Mouse (Mus musculus) left cerebral cortex, postnatal 25 days (tissue): ENCODE results near the gene Gjb2. TPM values are rescaled to one million over a fixed set of nuclear protein-coding genes. Genes with fewer than 3 reads are reported as not detected.
A peak's percentile ranks its signal among the peaks of the same experiment; 100 is the strongest.

Experiments used
- DNase-seq, 2 experiments: peaks; one replicate each; pipeline ENCODE4 v3.0.0; 2022; ENCODE audit warnings: low spot score in 2 of 2, mixed read lengths in 1 of 2
- intact Hi-C: fragments of 180-260 bp; cut with DNase I; formaldehyde crosslinking; loops from one replicate; pipeline ENCODE4 v1.15.1; 2025
- total RNA-seq, 2 experiments: library from RNA; stranded (reverse); gene quantifications; 2 replicates each; pipeline ENCODE4 v1.2.3; 2021

The Gjb2 gene
- total RNA-seq, result 10 to 100 TPM; 11.5 to 11.9 TPM

DNA sequence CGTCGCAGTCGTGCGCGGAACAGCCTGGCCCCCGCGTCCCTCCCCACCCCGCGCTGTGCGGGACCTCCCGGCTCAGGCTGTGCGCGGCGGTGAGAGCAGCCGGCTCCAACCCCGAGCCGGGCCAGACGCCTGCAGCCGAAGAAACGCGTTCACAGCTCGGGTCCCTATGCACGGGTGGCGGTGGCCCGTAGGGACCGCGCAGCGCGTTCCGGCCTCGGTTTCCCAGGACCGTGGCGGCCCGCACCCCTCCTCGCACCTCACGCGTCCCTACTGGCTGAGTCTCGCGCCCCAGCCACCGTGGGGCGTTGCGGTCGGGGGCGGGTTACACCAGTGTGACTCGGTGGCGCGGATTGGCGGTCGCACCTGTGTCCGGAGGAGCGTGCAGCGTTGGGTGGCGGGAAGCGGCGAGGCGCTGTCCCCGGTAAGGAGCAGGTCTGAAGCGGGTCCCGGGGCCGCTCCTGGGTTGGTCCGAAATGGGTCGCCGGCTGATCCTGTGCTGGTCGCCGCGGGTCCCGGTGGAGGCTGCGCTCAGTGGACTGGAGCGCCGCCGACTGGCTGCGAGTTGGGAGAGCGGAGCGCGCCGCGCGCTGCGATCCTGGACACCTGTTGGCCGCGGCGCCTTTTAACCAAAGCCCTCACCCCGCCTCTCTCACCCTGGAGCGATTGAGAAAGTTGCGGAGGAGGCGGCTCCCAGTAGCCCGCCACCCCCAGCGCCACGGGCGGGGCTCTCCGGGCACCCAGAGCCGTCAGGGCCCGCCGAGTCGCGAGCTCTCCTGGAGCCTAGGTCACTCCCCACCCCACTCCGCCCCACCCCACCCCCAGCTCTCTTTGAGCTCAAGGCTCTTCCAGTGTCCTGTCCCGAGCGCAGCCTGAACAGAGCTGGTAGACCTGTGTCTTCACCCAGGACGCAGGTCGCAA is at the start of gene Gjb2:
Gene Gjb2, minus strand, starts transcription at position 597 of the 918 bp plus-strand sequence.
- peak in 1 of 2 experiments; percentile 16 for DNase-seq
- intact Hi-C loops, result loop anchor here (5.0 kb wide), 1 partner anchor 303 kb away; no protein-coding TSS in a partner anchor

DNA sequence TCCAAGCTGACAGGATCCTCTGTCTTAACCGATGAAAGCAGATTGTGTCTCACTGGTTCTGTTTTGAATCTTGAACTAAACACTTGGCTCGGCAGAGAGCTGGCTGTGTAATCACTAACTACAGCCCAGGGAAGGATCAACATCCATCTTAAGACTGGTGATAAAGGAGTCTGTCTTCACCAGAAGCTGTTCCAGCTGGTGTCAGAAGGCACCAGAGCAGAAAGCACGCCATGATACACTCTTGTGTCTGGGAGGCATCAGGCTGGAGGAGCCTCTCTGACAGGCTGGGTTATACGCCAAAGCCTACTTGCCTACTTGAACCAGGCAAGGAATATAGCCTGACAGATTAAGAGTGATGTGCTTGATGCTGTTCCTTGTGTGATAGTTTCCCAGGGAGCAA is 41.2 kb upstream of the Gjb2 start:
- intact Hi-C loops, result loop anchor here (5.0 kb wide), 1 partner anchor 77 kb away; no protein-coding TSS in a partner anchor
- no peak for DNase-seq

DNA sequence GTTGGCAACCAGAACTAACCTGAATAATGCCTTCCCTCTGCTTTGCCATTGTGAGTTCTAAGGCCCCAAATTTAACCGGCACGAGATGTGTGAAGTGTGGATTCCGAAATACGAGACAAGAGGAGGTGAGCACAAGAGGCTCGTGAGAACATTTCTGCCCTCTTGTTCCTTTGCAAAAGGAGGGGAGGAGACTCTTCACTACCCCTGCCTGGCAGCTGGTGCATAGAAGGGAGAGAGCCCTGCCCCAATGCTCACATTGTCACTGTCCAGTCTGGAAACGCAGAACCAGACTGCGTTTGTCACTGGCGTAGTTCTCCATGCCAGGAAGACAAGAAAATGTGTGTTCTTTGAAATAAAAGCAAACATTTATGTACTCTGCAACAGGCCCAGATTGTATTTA is 30.8 kb upstream of the Gjb2 start:
- intact Hi-C loops, result no loop called here

DNA sequence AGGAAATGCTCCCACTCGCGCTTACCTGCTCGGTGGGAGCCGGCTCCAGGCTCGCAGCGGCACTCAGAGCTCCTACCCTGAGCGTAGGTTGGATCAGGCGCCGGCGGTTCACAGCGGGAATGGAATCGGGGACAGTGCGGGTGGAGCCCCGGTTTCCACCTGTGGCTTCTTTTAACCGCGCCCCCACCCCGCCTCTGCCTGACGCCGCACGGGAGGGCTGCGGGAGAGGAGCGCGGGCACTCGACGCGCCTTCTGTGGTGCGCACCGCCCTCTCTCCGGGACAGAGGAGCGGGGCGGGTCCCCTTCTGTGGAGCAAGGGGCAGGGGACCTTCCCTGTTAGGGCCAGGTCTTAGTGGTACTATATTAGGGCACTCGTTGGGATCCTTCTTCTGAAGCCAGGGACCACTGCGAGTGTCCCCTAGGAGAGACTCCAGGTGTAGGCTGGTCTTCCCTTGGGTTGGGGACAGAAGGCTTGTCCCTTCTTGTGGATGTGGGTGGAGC is 28.7 kb upstream of the Gjb2 start, which contains the start of gene Gjb6:
Gene Gjb6, minus strand, starts transcription at position 451 of the 501 bp plus-strand sequence.
- intact Hi-C loops, result loop anchor here (2.0 kb wide), 1 partner anchor 18 kb away; the partner anchor contains the start of gene Gm4491
- peak; percentile 12 to 22 for DNase-seq

More for the DNA sequence above, 30.8 kb upstream of the Gjb2 start:
- DNase-seq, result no peak

DNA sequence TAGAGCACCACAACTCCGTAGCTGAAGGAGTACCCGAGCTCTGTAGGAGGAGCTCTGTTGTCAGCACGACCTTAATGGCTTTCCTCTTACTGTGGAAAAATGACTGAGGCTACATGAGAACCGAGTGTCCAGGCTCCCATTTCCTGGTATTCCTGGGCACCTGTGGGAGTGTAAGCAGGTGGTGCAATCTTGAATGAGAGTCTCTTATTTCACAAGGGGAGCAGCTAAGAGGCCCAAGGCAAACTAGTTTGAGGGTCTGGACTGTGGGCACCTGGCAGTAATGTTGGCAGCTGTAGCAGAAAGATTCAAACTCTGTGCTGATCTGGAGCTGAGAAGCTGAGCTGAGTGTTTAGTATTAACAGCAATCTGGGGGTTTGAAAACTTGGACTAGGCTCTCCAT is 22.9 kb upstream of the Gjb2 start:
- intact Hi-C loops, result no loop called here
- DNase-seq, result no peak

DNA sequence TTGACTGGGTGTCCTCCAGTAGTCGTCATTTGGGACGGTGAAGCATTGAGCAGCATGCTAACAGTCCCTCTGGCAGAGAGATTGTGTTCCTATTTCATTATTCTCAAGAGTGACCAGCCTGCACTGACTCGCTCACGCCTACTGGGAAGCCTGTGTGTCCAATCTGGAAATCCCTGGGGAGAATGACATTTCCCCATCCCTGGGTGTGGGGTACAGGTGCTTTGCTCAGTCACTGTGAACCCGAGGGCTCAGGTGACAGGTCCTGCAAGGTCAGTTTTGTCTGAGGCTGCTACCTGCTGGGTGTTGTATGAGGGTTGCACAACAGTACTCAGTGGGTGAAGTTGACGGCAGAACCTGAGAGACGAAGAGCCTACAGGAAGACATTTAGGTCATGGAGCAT is 17.8 kb upstream of the Gjb2 start:
- no peak for DNase-seq
- intact Hi-C loops, result no loop called here

DNA sequence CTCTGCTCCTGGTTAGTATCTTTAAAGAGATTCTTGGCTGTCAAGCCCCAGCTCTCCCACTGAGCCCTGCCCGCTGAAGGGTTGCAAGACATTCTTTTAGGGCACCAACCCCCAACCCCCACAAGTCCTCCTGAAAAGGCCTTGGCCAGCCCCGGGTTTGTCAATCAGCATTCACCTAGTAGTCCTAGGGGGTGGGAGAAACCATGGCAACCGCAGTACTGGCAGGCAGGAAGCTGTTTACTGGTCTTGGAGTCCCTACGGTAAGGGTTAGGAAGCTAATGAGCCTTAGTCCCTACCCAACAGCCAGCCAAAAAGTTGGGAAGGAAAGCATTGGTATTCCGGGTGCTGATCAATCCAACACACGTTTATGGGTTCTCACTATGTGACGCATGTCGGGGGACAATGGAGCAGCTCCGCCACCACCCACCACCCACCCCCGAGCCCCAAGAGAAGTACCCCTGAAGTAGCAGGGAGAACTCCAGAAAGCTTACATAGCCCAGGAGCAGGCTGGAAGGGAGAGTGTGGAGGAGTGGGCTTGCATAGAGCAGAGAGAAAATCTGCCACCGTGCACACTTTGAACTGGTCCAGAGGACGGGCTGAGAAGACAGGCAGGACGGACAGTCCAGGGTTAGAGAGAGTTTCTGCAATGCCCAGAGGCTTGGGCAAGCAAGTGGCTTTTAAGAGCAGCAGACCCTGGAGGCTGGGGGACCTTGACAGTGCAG is 11.5 kb upstream of the Gjb2 start, which contains the start of gene Gm4491:
Gene Gm4491, minus strand, starts transcription at position 61 of the 722 bp plus-strand sequence.
- intact Hi-C loops, result loop anchor here (2.0 kb wide), 1 partner anchor 17 kb away; the partner anchor contains the start of gene Gjb6
- DNase-seq, result peak; percentile 51 to 73

DNA sequence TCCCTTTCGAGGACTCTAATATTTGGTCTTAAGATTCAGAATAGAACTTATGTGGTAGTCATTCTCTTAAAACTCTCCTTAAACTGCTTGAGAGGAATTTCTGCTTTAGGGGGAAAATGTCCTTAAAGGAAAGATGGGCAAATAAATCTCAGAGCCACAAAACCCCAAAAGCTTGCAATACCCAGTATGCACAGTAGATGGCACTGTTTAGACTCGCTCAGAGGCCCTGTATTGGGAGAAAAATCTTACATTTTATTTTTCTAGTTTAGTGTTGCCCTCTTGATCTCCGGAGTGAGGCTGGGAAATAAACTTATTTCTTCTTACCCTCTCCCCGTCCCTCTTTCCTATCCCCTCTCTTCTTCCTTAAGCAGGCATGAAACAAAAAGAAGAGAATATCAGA is 4.7 kb upstream of the Gjb2 start:
- peak; percentile 42 to 55 for DNase-seq
- intact Hi-C loops, result loop anchor here (1.0 to 5.0 kb wide), 2 partner anchors 253 to 298 kb away; no protein-coding TSS in a partner anchor

DNA sequence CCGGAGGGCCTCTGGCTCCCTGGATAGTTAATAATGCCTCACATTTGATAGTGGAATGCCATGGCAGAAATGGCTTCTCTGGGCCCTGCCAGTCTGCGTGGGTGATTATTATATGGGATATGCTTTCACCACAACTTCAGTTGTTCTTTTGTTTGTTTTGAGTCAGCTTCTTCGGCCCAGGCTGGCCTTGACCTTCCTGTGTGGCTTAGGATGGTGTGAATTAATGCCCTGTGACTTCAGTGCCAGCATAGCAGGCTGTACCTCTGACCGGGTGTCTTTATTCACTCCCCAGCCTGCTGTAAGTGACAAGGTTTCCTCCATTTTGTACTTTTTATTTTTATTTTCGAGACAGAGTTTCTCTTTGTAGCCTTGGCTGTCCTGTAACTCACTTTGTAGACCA is 3.4 kb upstream of the Gjb2 start:
- DNase-seq, result no peak
- intact Hi-C loops, result loop anchor here (5.0 kb wide), 1 partner anchor 299 kb away; no protein-coding TSS in a partner anchor

DNA sequence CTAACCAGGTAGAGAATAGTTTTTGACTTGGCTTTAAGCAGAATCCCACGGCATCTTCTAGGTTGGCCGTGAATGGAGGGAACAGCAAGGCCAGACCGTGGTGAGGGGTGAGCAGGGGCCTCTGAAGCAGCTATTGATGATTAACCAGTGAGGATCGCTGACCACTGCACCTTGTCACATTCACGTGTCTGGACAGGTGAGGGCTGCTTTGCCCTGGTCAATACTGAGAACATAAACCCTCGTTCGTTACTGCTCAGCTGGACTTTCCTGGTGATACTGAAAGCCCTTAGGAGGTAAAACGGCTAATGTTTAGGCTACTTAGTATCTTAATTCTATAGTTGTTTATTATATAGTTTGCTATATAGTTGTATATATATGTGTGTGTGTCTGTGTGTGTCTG is 2.6 kb upstream of the Gjb2 start:
- intact Hi-C loops, result loop anchor here (5.0 kb wide), 1 partner anchor 300 kb away; no protein-coding TSS in a partner anchor
- no peak for DNase-seq

DNA sequence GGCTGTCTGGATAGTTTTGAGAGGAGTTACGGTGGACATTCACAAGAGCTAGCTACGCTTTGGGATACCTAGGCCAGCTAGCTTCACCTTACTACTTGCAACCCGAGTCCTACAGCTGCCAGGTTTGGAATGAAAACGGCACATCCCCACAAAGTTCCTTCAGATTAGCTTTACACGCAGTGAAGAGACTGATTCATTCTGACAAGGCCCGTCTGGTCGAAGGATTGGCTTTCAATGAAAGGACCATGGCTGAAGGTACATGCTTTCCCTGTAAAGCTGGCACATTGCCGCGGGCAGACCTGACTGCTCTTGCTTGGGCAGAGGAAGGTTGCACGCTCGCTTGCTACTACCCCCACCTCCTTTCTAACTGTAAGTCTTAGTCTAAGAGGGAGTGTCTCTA is 1.2 kb upstream of the Gjb2 start:
- intact Hi-C loops, result loop anchor here (5.0 kb wide), 1 partner anchor 302 kb away; no protein-coding TSS in a partner anchor
- DNase-seq, result no peak

DNA sequence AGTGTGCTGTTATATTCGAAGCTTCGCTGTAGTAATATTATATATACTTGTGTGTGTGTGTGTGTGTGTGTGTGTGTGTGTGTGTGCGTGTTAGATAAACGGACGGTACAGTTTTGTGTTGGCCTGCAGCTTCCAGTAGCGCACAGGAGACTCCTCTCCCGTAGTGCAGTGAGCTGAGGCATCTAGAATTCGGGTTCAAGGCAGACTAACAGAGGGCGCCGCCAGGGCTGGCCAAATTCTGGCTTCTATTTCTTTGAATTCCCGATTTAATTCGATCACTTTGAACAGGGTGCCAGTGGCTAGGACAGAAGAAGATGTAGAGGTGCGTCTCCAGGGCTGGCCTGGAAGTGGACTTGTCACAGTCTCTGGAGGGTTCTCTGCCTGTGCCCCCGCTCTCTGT is 609 bp upstream of the Gjb2 start:
- no peak for DNase-seq
- intact Hi-C loops, result loop anchor here (5.0 kb wide), 1 partner anchor 302 kb away; no protein-coding TSS in a partner anchor

DNA sequence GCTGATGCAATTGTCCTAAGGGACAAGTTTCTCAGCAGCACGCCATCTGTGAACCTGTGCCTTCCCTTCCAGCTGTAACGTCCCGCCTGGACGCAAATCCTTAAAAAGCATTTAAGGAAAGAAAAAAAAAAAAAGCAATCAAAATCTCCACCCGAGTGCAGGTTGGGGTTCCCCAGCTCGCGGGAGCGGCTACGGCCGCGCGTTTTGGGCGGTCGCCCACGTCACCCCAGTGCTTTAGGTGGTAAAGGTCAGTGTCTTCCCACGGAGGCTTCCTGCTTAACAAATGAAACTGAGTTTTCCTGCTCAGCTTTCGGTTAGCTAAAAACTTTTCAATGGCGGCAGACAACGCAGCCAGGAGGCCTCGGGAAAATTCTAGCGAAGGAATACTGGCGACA is 794 bp downstream of the Gjb2 start:
- no peak for DNase-seq
- intact Hi-C loops, result no loop called here

DNA sequence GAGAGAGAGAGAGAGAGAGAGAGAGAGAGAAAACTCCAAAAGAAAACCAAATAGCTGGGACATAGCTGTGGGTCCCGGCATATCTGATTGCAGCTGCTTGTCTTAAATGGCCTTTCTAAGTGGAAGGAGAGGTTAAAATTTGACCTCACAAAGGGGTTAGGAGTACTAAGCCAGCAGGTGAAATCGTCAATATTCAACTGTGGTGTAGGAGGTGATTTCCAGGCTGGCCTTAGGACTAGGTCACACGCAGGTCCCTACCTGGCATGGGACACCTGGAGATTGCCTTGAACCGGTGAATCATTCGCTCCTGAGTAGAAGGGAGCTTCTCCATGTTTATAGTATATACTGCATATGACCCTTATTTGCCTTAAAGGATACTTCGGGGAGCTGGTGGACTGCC is 1.4 kb downstream of the Gjb2 start:
- DNase-seq, result no peak
- intact Hi-C loops, result no loop called here

DNA sequence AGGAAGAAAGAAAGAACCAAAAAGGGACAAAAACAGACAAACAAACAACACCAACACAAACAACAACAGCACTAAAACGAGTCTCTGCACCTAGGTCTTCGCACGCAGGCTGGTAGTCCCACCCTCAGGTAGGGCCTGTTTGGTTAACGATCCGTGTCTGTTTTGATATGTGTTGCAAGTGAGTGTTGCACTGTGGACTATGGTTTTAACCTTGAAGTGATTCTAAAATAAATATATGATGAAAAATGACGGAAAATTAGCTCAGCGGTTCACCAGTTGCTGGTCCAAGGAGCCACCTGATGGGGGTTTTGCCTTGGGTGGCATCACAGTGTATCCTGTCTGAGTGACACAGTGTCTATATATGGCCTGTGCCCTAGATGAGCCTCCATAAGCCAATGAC is 2.9 kb downstream of the Gjb2 start:
- intact Hi-C loops, result no loop called here
- DNase-seq, result no peak

DNA sequence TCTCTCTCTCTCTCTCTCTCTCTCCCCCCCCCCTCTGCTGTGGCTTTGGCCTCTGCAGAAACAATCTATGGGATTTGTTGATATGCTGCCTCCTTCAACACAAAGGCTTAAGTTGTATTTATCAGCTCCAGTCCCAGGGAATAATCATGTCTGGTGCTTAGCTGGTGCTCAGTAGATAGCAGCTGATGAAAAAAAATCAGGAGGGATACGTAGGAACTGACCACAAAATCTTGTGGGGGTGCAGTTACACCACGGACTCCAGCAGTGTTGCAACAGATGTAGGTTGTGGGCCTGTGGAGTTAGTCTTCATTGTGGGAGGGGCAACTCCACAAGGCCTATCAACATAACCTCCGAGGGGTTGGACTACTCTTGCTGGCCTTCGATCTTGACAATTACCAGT is 8.6 kb downstream of the Gjb2 start:
- DNase-seq, result no peak
- intact Hi-C loops, result no loop called here

DNA sequence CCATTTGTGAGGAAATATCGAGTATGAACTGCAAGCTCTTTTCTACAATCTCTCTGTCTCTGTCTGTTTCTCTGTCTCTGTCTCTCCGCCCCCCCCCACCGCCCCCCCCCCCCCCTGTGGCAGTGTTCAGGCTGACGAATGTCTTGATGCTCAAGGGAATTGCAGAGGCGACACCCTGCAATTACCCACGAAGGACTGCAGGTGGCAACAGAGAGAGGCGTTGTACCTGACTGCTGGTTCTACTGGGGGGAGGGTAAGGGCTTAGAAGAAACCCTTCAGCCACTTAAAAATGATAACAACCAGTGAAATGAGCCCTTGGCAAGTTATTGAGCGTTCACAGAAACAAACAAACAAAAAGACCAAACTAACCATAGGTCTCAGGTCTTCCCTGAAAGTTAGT is 11.5 kb downstream of the Gjb2 start:
- intact Hi-C loops, result loop anchor here (5.0 kb wide), 1 partner anchor 314 kb away; no protein-coding TSS in a partner anchor
- DNase-seq, result peak; percentile 44 to 65

DNA sequence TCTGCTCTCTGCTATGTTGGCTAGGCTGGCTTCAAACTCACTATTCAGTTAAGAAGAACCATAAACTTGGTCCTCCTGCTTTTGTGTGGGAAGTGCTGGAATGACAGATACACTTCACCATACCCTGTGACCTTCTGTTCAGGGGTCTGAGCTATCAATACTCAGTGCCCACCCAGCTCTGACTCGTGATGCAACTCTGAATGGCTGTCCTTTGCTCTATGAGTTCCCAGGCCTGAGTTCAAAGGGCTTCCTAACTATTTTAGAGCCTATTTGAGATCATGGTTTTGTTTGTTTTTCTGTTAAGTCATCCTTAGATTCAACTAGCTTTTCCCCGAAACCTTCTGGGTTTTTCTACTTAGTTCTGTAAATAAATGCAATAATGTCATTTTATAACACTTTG is 14.5 kb downstream of the Gjb2 start:
- intact Hi-C loops, result loop anchor here (5.0 kb wide), 1 partner anchor 317 kb away; no protein-coding TSS in a partner anchor
- no peak for DNase-seq

DNA sequence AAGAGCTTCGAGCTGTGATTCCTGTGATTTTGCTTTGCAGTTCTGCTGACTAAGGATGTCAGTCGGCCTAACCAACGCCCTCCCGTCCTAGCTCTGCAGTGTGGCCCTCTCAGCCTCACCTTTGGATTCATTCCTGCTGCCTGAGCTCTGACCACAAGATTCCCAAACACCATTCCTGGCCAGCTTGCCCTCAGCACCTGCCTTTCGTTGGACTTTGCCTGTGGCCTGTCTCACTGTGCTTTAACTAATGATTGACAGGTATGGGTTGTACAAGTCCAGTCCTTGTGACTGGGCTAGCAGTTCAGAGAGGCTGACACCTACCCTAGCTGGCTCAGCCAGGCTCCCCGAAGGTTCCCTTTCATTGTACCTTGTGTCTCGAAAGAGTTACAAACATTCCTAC is 15.4 kb downstream of the Gjb2 start:
- intact Hi-C loops, result no loop called here
- DNase-seq, result no peak

DNA sequence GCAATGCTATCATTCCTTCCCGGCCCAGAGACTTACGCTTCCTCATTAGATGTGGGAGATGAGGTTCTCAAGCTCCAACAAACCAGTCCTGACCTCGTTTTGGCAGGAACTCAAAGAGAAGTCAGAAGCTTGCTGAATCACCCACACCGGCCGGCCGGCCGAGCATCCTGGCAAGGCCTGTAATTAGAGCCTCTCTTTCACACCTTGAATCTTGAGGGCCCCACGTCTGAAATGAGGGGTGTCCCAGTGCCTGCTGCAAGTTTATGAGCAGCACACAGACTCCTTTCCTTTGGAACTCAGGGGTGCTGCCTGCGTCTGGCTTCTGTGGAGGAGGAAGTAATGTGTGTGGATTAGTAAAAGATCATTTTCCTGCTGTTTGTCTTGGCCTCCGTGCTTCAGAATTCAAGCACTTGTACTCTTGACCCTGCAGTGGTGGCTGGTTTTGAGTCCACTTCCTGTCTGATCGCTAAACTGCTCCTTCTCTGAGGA is 20.3 kb downstream of the Gjb2 start:
- intact Hi-C loops, result no loop called here
- no peak for DNase-seq
